Mouse (Mus musculus) intestine, embryonic 14.5 days (tissue): ENCODE measurements at regions not wholly inside any gene's neighbourhood (a gene's known extent, or its start where the extent isn't known, plus 50 kb on each side); places are given as distances from the start of the nearest gene placed in this dataset.

Experiments
- ATAC-seq: fragments of 200-750 bp; cut with Nextera tagmentation; replicated peaks from 2 replicates; pipeline ENCODE4 v1.8.0; 2017; ENCODE audit warnings: low read depth, moderate number of reproducible peaks, moderate TSS enrichment, moderate library complexity; ENCODE audit not compliant: low FRiP score, low TSS enrichment
- DNase-seq: peaks from one replicate; pipeline ENCODE4 v3.0.0-alpha.2; 2018; ENCODE audit warnings: low spot score
- H3K27ac ChIP-seq: fragments of 300-500 bp; sonication (generic); 2 replicates; pipeline ENCODE4 v1.5.1; 2014; ENCODE audit warnings: low read depth, mild to moderate bottlenecking, control low read depth
- H3K27me3 ChIP-seq: fragments of 300-500 bp; sonication (generic); replicated peaks from 2 replicates; pipeline ENCODE4 v1.6.1; 2014; ENCODE audit warnings: low read length, control low read depth; ENCODE audit not compliant: control insufficient read depth, insufficient read depth
- H3K36me3 ChIP-seq: fragments of 300-500 bp; sonication (generic); 2 replicates; pipeline ENCODE4 v1.6.1; 2014; ENCODE audit warnings: low read length, control low read depth; ENCODE audit not compliant: control insufficient read depth, insufficient read depth
- H3K4me1 ChIP-seq: fragments of 300-500 bp; sonication (generic); replicated peaks from 2 replicates; pipeline ENCODE4 v1.6.1; 2014; ENCODE audit warnings: low read length, control low read depth, mixed read lengths; ENCODE audit not compliant: control insufficient read depth, insufficient read depth
- H3K4me2 ChIP-seq: fragments of 300-500 bp; sonication (generic); 2 replicates; pipeline ENCODE4 v1.6.1; 2014; ENCODE audit warnings: low read length
- H3K4me3 ChIP-seq: fragments of 300-500 bp; sonication (generic); 2 replicates; pipeline ENCODE4 v1.5.1; 2014; ENCODE audit warnings: low read depth, low read length, control low read depth, mixed read lengths
- H3K9ac ChIP-seq: fragments of 300-500 bp; sonication (generic); 2 replicates; pipeline ENCODE4 v1.6.1; 2014; ENCODE audit warnings: mild to moderate bottlenecking, low read length
- H3K9me3 ChIP-seq: fragments of 300-500 bp; sonication (generic); 2 replicates; pipeline ENCODE4 v1.6.1; 2016; ENCODE audit warnings: low read length, control low read depth; ENCODE audit not compliant: control insufficient read depth
- WGBS: fragments of 180-500 bp; shearing (Covaris S2); extraction: QIAGEN DNeasy Blood & Tissue Kit; methylation state at CpG from one replicate; pipeline ENCODE4 v1.1.7; 2014; 5-methylcytosine and 5-hydroxymethylcytosine counted together

GRCm38 (mm10) chr12:106178688-106179205 lies 168.7 kb downstream of the Vrk1 start:
- no peak overlapping the region for H3K27ac ChIP-seq
- no peak overlapping the region for H3K9ac ChIP-seq
- H3K4me2 ChIP-seq, result no peak overlapping the region
- ATAC-seq (no peak), DNase-seq (no peak)
- no peak overlapping the region for H3K4me3 ChIP-seq
- H3K36me3 ChIP-seq, result no peaks in the 10 kb centered on the region
- H3K4me1 ChIP-seq, result 0 out of 2 replicates have a peak, but pooled peaks cover 3% of the 10 kb centered on the region
- peaks cover 13% of the 10 kb centered on the region for H3K27me3 ChIP-seq
- WGBS, result 83% methylated on average over 11 of the region's 11 CpGs
- no peaks in the 10 kb centered on the region for H3K9me3 ChIP-seq

GRCm38 (mm10) chr12:106182923-106183322 lies 172.9 kb downstream of the Vrk1 start:
- no peak overlapping the region for H3K4me3 ChIP-seq
- WGBS, result 73% methylated on average over 7 of the region's 7 CpGs
- no peaks in the 10 kb centered on the region for H3K36me3 ChIP-seq
- DNase-seq (no peak), ATAC-seq (no peak)
- no peaks in the 10 kb centered on the region for H3K27me3 ChIP-seq
- H3K4me2 ChIP-seq, result no peak overlapping the region
- no peaks in the 10 kb centered on the region for H3K9me3 ChIP-seq
- H3K27ac ChIP-seq, result no peak overlapping the region
- no peaks in the 10 kb centered on the region for H3K4me1 ChIP-seq
- no peak overlapping the region for H3K9ac ChIP-seq

- H3K9ac ChIP-seq, result no peak overlapping the region
- no peak overlapping the region for H3K4me3 ChIP-seq
- ATAC-seq, result no peak
- DNase-seq, result no peak
- no peaks in the 10 kb centered on the region for H3K36me3 ChIP-seq
- H3K4me2 ChIP-seq, result no peak overlapping the region
- no peaks in the 10 kb centered on the region for H3K9me3 ChIP-seq
- H3K27ac ChIP-seq, result no peak overlapping the region
- no peaks in the 10 kb centered on the region for H3K27me3 ChIP-seq
- no peaks in the 10 kb centered on the region for H3K4me1 ChIP-seq
- WGBS, result 70% methylated on average over 5 of the region's 5 CpGs
These were observed 173.9 kb downstream of the Vrk1 start for GRCm38 (mm10) chr12:106183973-106184372.

- Histone ChIP-seq H3K4me3 (no peak overlapping the region), H3K9ac (no peak overlapping the region), H3K27me3 (no peaks in the 10 kb centered on the region), H3K4me1 (no peaks in the 10 kb centered on the region), H3K9me3 (no peaks in the 10 kb centered on the region), H3K36me3 (no peaks in the 10 kb centered on the region), H3K27ac (no peak overlapping the region), H3K4me2 (no peak overlapping the region)
- 71% methylated on average over 18 of the region's 18 CpGs for WGBS
- ATAC-seq (no peak), DNase-seq (no peak)
These were observed 175.5 kb downstream of the Vrk1 start for GRCm38 (mm10) chr12:106185398-106186077.

- no peaks in the 10 kb centered on the region for H3K36me3 ChIP-seq
- ATAC-seq, result no peak
- 88% methylated on average over 10 of the region's 10 CpGs for WGBS
- no peak overlapping the region for H3K9ac ChIP-seq
- no peak overlapping the region for H3K27ac ChIP-seq
- no peaks in the 10 kb centered on the region for H3K9me3 ChIP-seq
- no peak overlapping the region for H3K4me3 ChIP-seq
- no peak overlapping the region for H3K4me2 ChIP-seq
- DNase-seq, result no peak
- H3K27me3 ChIP-seq, result no peaks in the 10 kb centered on the region
- H3K4me1 ChIP-seq, result no peaks in the 10 kb centered on the region
These were observed 176.5 kb downstream of the Vrk1 start for GRCm38 (mm10) chr12:106186501-106186900.

- Histone ChIP-seq H3K9ac (no peak overlapping the region), H3K4me2 (no peak overlapping the region), H3K4me1 (no peaks in the 10 kb centered on the region), H3K27ac (no peak overlapping the region), H3K36me3 (no peaks in the 10 kb centered on the region), H3K27me3 (no peaks in the 10 kb centered on the region), H3K4me3 (no peak overlapping the region), H3K9me3 (no peaks in the 10 kb centered on the region)
- ATAC-seq (no peak), DNase-seq (no peak)
- WGBS, result 87% methylated on average over 7 of the region's 7 CpGs
These were observed 181.7 kb downstream of the Vrk1 start for GRCm38 (mm10) chr12:106191771-106192170.

- Histone ChIP-seq H3K27me3 (no peaks in the 10 kb centered on the region), H3K4me2 (no peak overlapping the region), H3K27ac (no peak overlapping the region), H3K9ac (no peak overlapping the region), H3K4me3 (no peak overlapping the region), H3K4me1 (no peaks in the 10 kb centered on the region), H3K9me3 (no peaks in the 10 kb centered on the region), H3K36me3 (no peaks in the 10 kb centered on the region)
- 16% methylated on average over 4 of the region's 4 CpGs for WGBS
- DNase-seq (no peak), ATAC-seq (no peak)
These were observed 189.3 kb downstream of the Vrk1 start for GRCm38 (mm10) chr12:106199302-106199701.

- no peaks in the 10 kb centered on the region for H3K4me1 ChIP-seq
- H3K27me3 ChIP-seq, result no peaks in the 10 kb centered on the region
- H3K36me3 ChIP-seq, result no peaks in the 10 kb centered on the region
- H3K9ac ChIP-seq, result no peak overlapping the region
- DNase-seq, result no peak
- H3K4me2 ChIP-seq, result no peak overlapping the region
- H3K4me3 ChIP-seq, result no peak overlapping the region
- no peaks in the 10 kb centered on the region for H3K9me3 ChIP-seq
- no peak overlapping the region for H3K27ac ChIP-seq
- ATAC-seq, result no peak
- WGBS, result 88% methylated on average over 8 of the region's 8 CpGs
These were observed 193.5 kb downstream of the Vrk1 start for GRCm38 (mm10) chr12:106203526-106203925.

GRCm38 (mm10) chr12:106210959-106211358 lies 200.9 kb downstream of the Vrk1 start:
- H3K27me3 ChIP-seq, result no peaks in the 10 kb centered on the region
- no peak overlapping the region for H3K27ac ChIP-seq
- H3K9ac ChIP-seq, result no peak overlapping the region
- H3K4me1 ChIP-seq, result no peaks in the 10 kb centered on the region
- no peaks in the 10 kb centered on the region for H3K36me3 ChIP-seq
- ATAC-seq, result no peak
- H3K4me2 ChIP-seq, result no peak overlapping the region
- no peak for DNase-seq
- 75% methylated on average over 6 of the region's 6 CpGs for WGBS
- no peaks in the 10 kb centered on the region for H3K9me3 ChIP-seq
- no peak overlapping the region for H3K4me3 ChIP-seq
